ENCODE assay signal across 8 mouse cellular contexts in the genomic region with DNA sequence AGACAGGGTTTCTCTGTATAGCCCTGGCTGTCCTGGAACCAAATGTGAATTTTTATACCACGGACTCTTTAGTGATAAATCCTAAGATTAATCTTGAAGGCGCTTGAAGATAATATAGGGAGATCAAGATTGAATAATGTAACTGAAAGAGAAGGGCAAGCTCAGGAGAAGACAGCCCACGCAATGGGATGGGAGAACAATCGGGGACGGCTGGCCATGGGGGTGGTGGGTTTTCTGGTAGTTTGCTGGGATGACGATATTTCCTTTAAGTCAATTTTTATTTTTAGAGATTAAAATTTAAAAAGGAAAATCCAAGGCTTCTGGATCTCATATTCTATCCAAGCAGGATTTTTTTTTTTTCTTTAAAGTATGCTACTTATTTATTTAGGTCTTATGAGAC. TPM values are rescaled to one million over a fixed set of nuclear protein-coding genes. Genes with fewer than 3 reads are reported as not detected.
A peak's percentile ranks its signal among the peaks of the same experiment; 100 is the strongest.
DNase-seq lines count a peak whose midpoint lies in the region; ATAC-seq and TF ChIP-seq lines count a peak whose summit lies in the region.

No protein-coding gene starts in this region.

- no peak for TF ChIP-seq CTCF in CH12.LX (conservative IDR thresholded peaks at IDR 0.05 in 1 of 2, IDR thresholded peaks at IDR 0.05 in 1 of 2; ENCODE audit: low read depth in 2 of 2, low read length in 2 of 2)

- no peaks in the 10 kb centered on the region for H3K79me2 ChIP-seq in CH12.LX (replicated peaks; ENCODE audit: control insufficient read depth, extremely low read depth, insufficient read depth, poor library complexity, severe bottlenecking)

- no peaks in the 10 kb centered on the region for H3K27me3 ChIP-seq in erythroblast, embryonic 14.5 days (ENCODE audit: control insufficient read depth)
- no peaks in the 10 kb centered on the region for H3K27me3 ChIP-seq in CH12.LX (replicated peaks)
- H3K27me3 ChIP-seq in forebrain, embryonic 16.5 days (replicated peaks; ENCODE audit: control insufficient read depth, insufficient read depth, low read length): no peaks in the 10 kb centered on the region
- no peaks in the 10 kb centered on the region for H3K27me3 ChIP-seq in liver, embryonic 16.5 days (ENCODE audit: control insufficient read depth, insufficient read depth, low read depth, low read length)

- dilution Hi-C loops in CH12.LX (cut with MboI; ENCODE audit: extremely low pct_ligation_motif_present, extremely low pct_unique_long_range_greater_than_20kb, low sequenced_read_pairs): no loop called here

- WGBS in forebrain, embryonic 16.5 days: 57% methylated on average over 6 of the region's 6 CpGs
- WGBS in liver, embryonic 16.5 days (ENCODE audit: insufficient replicate concordance): 38% methylated on average over 6 of the region's 6 CpGs

- TF ChIP-seq POLR2A in CH12.LX (IDR thresholded peaks at IDR 0.05; ENCODE audit: low read depth, low read length): no peak

- H3K4me1 ChIP-seq in erythroblast, embryonic 14.5 days (ENCODE audit: control insufficient read depth): peaks cover 69% of the 10 kb centered on the region
- H3K4me1 ChIP-seq in CH12.LX (ENCODE audit: control insufficient read depth in 1 of 2, insufficient read depth in 2 of 2): peaks cover 0 to 10% of the 10 kb centered on the region in 2 experiments; a peak in 2 of 4 replicates
- peaks cover 14% of the 10 kb centered on the region for H3K4me1 ChIP-seq in forebrain, embryonic 16.5 days (replicated peaks; ENCODE audit: control insufficient read depth, insufficient read depth, low read length)
- peaks cover 51% of the 10 kb centered on the region for H3K4me1 ChIP-seq in liver, embryonic 16.5 days (ENCODE audit: control insufficient read depth, low read depth, low read length)

- TF ChIP-seq RAD21 in CH12.LX (IDR thresholded peaks at IDR 0.05; ENCODE audit: low read depth, low read length): no peak

- in situ Hi-C loops in CH12.LX (cut with MboI; ENCODE audit: low pct_ligation_motif_present, low pct_unique_long_range_greater_than_20kb, low sequenced_read_pairs): no loop called here

- H3K9me3 ChIP-seq in erythroblast, embryonic 14.5 days (ENCODE audit: control insufficient read depth, low read length): no peaks in the 10 kb centered on the region
- H3K9me3 ChIP-seq in CH12.LX (replicated peaks; ENCODE audit: low read length): no peaks in the 10 kb centered on the region
- H3K9me3 ChIP-seq in forebrain, embryonic 16.5 days (ENCODE audit: control insufficient read depth, low read length): no peaks in the 10 kb centered on the region
- H3K9me3 ChIP-seq in liver, embryonic 16.5 days (replicated peaks; ENCODE audit: control insufficient read depth, low read length): no peaks in the 10 kb centered on the region

- no peak for ATAC-seq in erythroblast, adult 5-6 weeks (replicated peaks; ENCODE audit: low FRiP score, poor library complexity, severe bottlenecking)
- ATAC-seq in forebrain, embryonic 16.5 days: peak; percentile 8; the same call in 1 of the 2 replicates
- no peak for ATAC-seq in liver, embryonic 16.5 days (ENCODE audit: low read depth)

- H3K36me3 ChIP-seq in erythroblast, embryonic 14.5 days (ENCODE audit: control insufficient read depth): peaks cover 39% of the 10 kb centered on the region
- peaks cover 0 to 18% of the 10 kb centered on the region in 2 experiments for H3K36me3 ChIP-seq in CH12.LX (replicated peaks in 1 of 2; ENCODE audit: control insufficient read depth in 1 of 2, insufficient read depth in 1 of 2, low read length in 1 of 2)
- peaks cover 5% of the 10 kb centered on the region; the same call in 1 of the 2 replicates for H3K36me3 ChIP-seq in forebrain, embryonic 16.5 days (ENCODE audit: control insufficient read depth, insufficient read depth)
- H3K36me3 ChIP-seq in liver, embryonic 16.5 days (ENCODE audit: control insufficient read depth, insufficient read depth): no peaks in the 10 kb centered on the region

- peak overlapping the region; percentile 7; the same call in 1 of the 2 replicates for H3K9ac ChIP-seq in CH12.LX (ENCODE audit: insufficient read depth, low read depth)
- H3K9ac ChIP-seq in forebrain, embryonic 16.5 days (replicated peaks; ENCODE audit: low read depth, low read length): peak overlapping the region; percentile 60
- H3K9ac ChIP-seq in liver, embryonic 16.5 days (ENCODE audit: low read depth, low read length): peak overlapping the region; percentile 79

- DNase-seq in CH12.LX (ENCODE audit: extremely low read depth): no peak
- no peak for DNase-seq in ovary, postnatal 10 days (ENCODE audit: low spot score)
- DNase-seq in urinary bladder, postnatal 36 days (ENCODE audit: low spot score in 2 of 2): no peak
- DNase-seq in layer of hippocampus, postnatal 25 days (ENCODE audit: extremely low spot score in 1 of 2, low spot score in 1 of 2): no peak

- peak overlapping the region; percentile 81 for H3K4me3 ChIP-seq in erythroblast, embryonic 14.5 days (replicated peaks)
- H3K4me3 ChIP-seq in CH12.LX (replicated peaks in 1 of 3; ENCODE audit: low read depth in 2 of 3, low read length in 2 of 3, poor library complexity in 1 of 3): peak overlapping the region in 1 of 3 experiments; percentile 12
- H3K4me3 ChIP-seq in forebrain, embryonic 16.5 days (replicated peaks; ENCODE audit: low read length): peak overlapping the region; percentile 56
- peak overlapping the region; percentile 69 for H3K4me3 ChIP-seq in liver, embryonic 16.5 days (ENCODE audit: low read depth, low read length)

- H3K27ac ChIP-seq in CH12.LX (ENCODE audit: insufficient read depth, low read depth): no peak overlapping the region
- no peak overlapping the region for H3K27ac ChIP-seq in forebrain, embryonic 16.5 days (ENCODE audit: low read length)
- peak overlapping the region; percentile 87 for H3K27ac ChIP-seq in liver, embryonic 16.5 days (ENCODE audit: low read length)

- peak overlapping the region; percentile 71; the same call in 1 of the 2 replicates for H3K4me2 ChIP-seq in CH12.LX (ENCODE audit: insufficient read depth, low read depth, poor library complexity, severe bottlenecking)
- H3K4me2 ChIP-seq in forebrain, embryonic 16.5 days (ENCODE audit: low read length): peak overlapping the region; percentile 74
- peak overlapping the region; percentile 78 for H3K4me2 ChIP-seq in liver, embryonic 16.5 days (ENCODE audit: low read depth, low read length)

- TF ChIP-seq EP300 in CH12.LX (IDR thresholded peaks at IDR 0.05; ENCODE audit: low read length): no peak

RNA-seq across cellular contexts. Expression of a gene that starts 10.0 kb away (rescaled TPM):
- 19.1 and 24.1 TPM in 2 replicates for polyA plus RNA-seq in erythroblast, embryonic 14.5 days (2012)
- total RNA-seq in erythroblast, adult 5-6 weeks (2015; ENCODE audit: low replicate concordance): 128 and 139 TPM in 2 replicates
- 73.6 and 84.7 TPM in 2 replicates for total RNA-seq in erythroblast, adult 5-6 weeks (2017; ENCODE audit: low replicate concordance)
- 16.2 and 21.1 TPM in 2 replicates for total RNA-seq in CH12.LX (2012; rRNA removed)
- 6.0 and 6.2 TPM in 2 replicates for total RNA-seq in CH12.LX (2014; rRNA removed)
- polyA plus RNA-seq in CH12.LX (2012; ENCODE audit: insufficient read length, low read depth): 13.5 and 14.1 TPM in 2 replicates
- 109 and 139 TPM in 2 replicates for polyA plus RNA-seq in forebrain, embryonic 16.5 days (2015; fragmentation: Nextera tagmentation; extraction: Ambion mirVana)
- 85.0 and 101 TPM in 2 replicates for polyA plus RNA-seq in liver, embryonic 16.5 days (2015; fragmentation: Nextera tagmentation; extraction: Ambion mirVana)
- total RNA-seq in layer of hippocampus, postnatal 25 days (2021): 100 to 1,000 TPM; 625 to 635 TPM

RNA-seq across cellular contexts. Expression of a gene that starts 10.0 kb away (rescaled TPM):
- polyA plus RNA-seq in erythroblast, embryonic 14.5 days (2012): 6.6 and 8.3 TPM in 2 replicates
- total RNA-seq in erythroblast, adult 5-6 weeks (2015; ENCODE audit: low replicate concordance): 2.9 TPM in 1 of 2 replicates, not detected in the other
- total RNA-seq in erythroblast, adult 5-6 weeks (2017; ENCODE audit: low replicate concordance): 3.6 and 10.4 TPM in 2 replicates
- total RNA-seq in CH12.LX (2012; rRNA removed) (7.0 and 7.8 TPM in 2 replicates), CH12.LX (2014; rRNA removed) (7.2 and 8.6 TPM in 2 replicates)
- polyA plus RNA-seq in CH12.LX (2012; ENCODE audit: insufficient read length, low read depth): 27.1 and 30.7 TPM in 2 replicates
- 39.1 and 40.2 TPM in 2 replicates for polyA plus RNA-seq in forebrain, embryonic 16.5 days (2015; fragmentation: Nextera tagmentation; extraction: Ambion mirVana)
- 15.6 and 16.1 TPM in 2 replicates for polyA plus RNA-seq in liver, embryonic 16.5 days (2015; fragmentation: Nextera tagmentation; extraction: Ambion mirVana)
- 10 to 100 TPM; 23.5 to 24.2 TPM for total RNA-seq in layer of hippocampus, postnatal 25 days (2021)

RNA-seq across cellular contexts. Expression of a gene that starts 20.0 kb away (rescaled TPM):
- 0.27 and 0.38 TPM in 2 replicates for polyA plus RNA-seq in erythroblast, embryonic 14.5 days (2012)
- total RNA-seq in erythroblast, adult 5-6 weeks (2015; ENCODE audit: low replicate concordance): not detected in 2 replicates
- total RNA-seq in erythroblast, adult 5-6 weeks (2017; ENCODE audit: low replicate concordance): not detected in 2 replicates
- total RNA-seq in CH12.LX (2012; rRNA removed) (0.04 TPM in 1 of 2 replicates, not detected in the other), CH12.LX (2014; rRNA removed) (0.09 TPM in 1 of 2 replicates, not detected in the other)
- polyA plus RNA-seq in CH12.LX (2012; ENCODE audit: insufficient read length, low read depth): 0.11 and 0.16 TPM in 2 replicates
- 0.24 and 0.67 TPM in 2 replicates for polyA plus RNA-seq in forebrain, embryonic 16.5 days (2015; fragmentation: Nextera tagmentation; extraction: Ambion mirVana)
- polyA plus RNA-seq in liver, embryonic 16.5 days (2015; fragmentation: Nextera tagmentation; extraction: Ambion mirVana): 0.09 TPM in 1 of 2 replicates, not detected in the other
- under 1 TPM; 0.12 to 0.17 TPM for total RNA-seq in layer of hippocampus, postnatal 25 days (2021)

RNA-seq across cellular contexts. Expression of a gene that starts 43.9 kb away (rescaled TPM):
- polyA plus RNA-seq in erythroblast, embryonic 14.5 days (2012): 0.41 TPM in 2 replicates
- total RNA-seq in erythroblast, adult 5-6 weeks (2015; ENCODE audit: low replicate concordance): not detected in 2 replicates
- 0.28 and 0.43 TPM in 2 replicates for total RNA-seq in erythroblast, adult 5-6 weeks (2017; ENCODE audit: low replicate concordance)
- total RNA-seq in CH12.LX (2012; rRNA removed) (0.21 TPM in 2 replicates), CH12.LX (2014; rRNA removed) (0.12 and 0.17 TPM in 2 replicates)
- polyA plus RNA-seq in CH12.LX (2012; ENCODE audit: insufficient read length, low read depth): 0.41 and 0.60 TPM in 2 replicates
- 1.1 and 1.3 TPM in 2 replicates for polyA plus RNA-seq in forebrain, embryonic 16.5 days (2015; fragmentation: Nextera tagmentation; extraction: Ambion mirVana)
- 0.74 and 0.81 TPM in 2 replicates for polyA plus RNA-seq in liver, embryonic 16.5 days (2015; fragmentation: Nextera tagmentation; extraction: Ambion mirVana)
- under 1 TPM; 0.32 to 0.38 TPM for total RNA-seq in layer of hippocampus, postnatal 25 days (2021)

RNA-seq across cellular contexts. Expression of a gene that starts 48.3 kb away (rescaled TPM):
- 4.8 and 5.3 TPM in 2 replicates for polyA plus RNA-seq in erythroblast, embryonic 14.5 days (2012)
- 22.7 and 25.1 TPM in 2 replicates for total RNA-seq in erythroblast, adult 5-6 weeks (2015; ENCODE audit: low replicate concordance)
- 51.2 and 57.6 TPM in 2 replicates for total RNA-seq in erythroblast, adult 5-6 weeks (2017; ENCODE audit: low replicate concordance)
- total RNA-seq in CH12.LX (2012; rRNA removed): 40.3 and 41.8 TPM in 2 replicates
- total RNA-seq in CH12.LX (2014; rRNA removed): 39.3 and 39.5 TPM in 2 replicates
- 77.1 and 77.3 TPM in 2 replicates for polyA plus RNA-seq in CH12.LX (2012; ENCODE audit: insufficient read length, low read depth)
- 83.7 and 99.3 TPM in 2 replicates for polyA plus RNA-seq in forebrain, embryonic 16.5 days (2015; fragmentation: Nextera tagmentation; extraction: Ambion mirVana)
- 24.8 and 26.3 TPM in 2 replicates for polyA plus RNA-seq in liver, embryonic 16.5 days (2015; fragmentation: Nextera tagmentation; extraction: Ambion mirVana)
- total RNA-seq in layer of hippocampus, postnatal 25 days (2021): 100 to 1,000 TPM in 1 of 2 experiments, 10 to 100 TPM in 1; 93.8 to 122 TPM

Comparison
In these comparisons a context has a peak if more than half of its experiments do, and no peak if none do; other contexts are left out.
1. H3K9ac ChIP-seq: peak in every context shown above with its lines; median percentile 79 in liver, embryonic 16.5 days; 60 in forebrain, embryonic 16.5 days; 7 in CH12.LX.